Mouse (Mus musculus) right cerebral cortex, postnatal 4 days (tissue): ENCODE data around the gene Spsb4.

Experiments used
- DNase-seq: peaks from one replicate; pipeline ENCODE4 v3.0.0-alpha.2; 2022

Spsb4 gene

GRCm38 (mm10) chr9:97015751-97016150 is 2.9 kb downstream of the Spsb4 start:
- DNase-seq: peak; percentile 59

GRCm38 (mm10) chr9:97013698-97014097 is 4.9 kb downstream of the Spsb4 start:
- DNase-seq: no peak

- DNase-seq: peak; percentile 33
Measured at GRCm38 (mm10) chr9:97013153-97013552, 5.5 kb downstream of the Spsb4 start.

GRCm38 (mm10) chr9:97011454-97012195 is 7.0 kb downstream of the Spsb4 start:
- DNase-seq: peak; percentile 57

GRCm38 (mm10) chr9:97010447-97010846 is 8.2 kb downstream of the Spsb4 start:
- no peak for DNase-seq

- no peak for DNase-seq
Measured at GRCm38 (mm10) chr9:97004726-97005125, 13.9 kb downstream of the Spsb4 start.

- no peak for DNase-seq
Measured at GRCm38 (mm10) chr9:97003173-97003572, 15.5 kb downstream of the Spsb4 start.

- no peak for DNase-seq
Measured at GRCm38 (mm10) chr9:97002654-97003053, 16.0 kb downstream of the Spsb4 start.

GRCm38 (mm10) chr9:97002025-97002424 is 16.6 kb downstream of the Spsb4 start:
- DNase-seq: no peak

- no peak for DNase-seq
Measured at GRCm38 (mm10) chr9:97001458-97001857, 17.2 kb downstream of the Spsb4 start.

GRCm38 (mm10) chr9:96995717-96996116 is 22.9 kb downstream of the Spsb4 start:
- DNase-seq: no peak

- DNase-seq: no peak
Measured at GRCm38 (mm10) chr9:96994733-96995132, 23.9 kb downstream of the Spsb4 start.

- peak; percentile 62 for DNase-seq
Measured at GRCm38 (mm10) chr9:96991118-96991517, 27.5 kb downstream of the Spsb4 start.

GRCm38 (mm10) chr9:96989389-96989990 is 29.2 kb downstream of the Spsb4 start:
- DNase-seq: no peak

- DNase-seq: no peak
Measured at GRCm38 (mm10) chr9:96986797-96987473, 31.7 kb downstream of the Spsb4 start.

- no peak for DNase-seq
Measured at GRCm38 (mm10) chr9:96984034-96984433, 34.6 kb downstream of the Spsb4 start.

- no peak for DNase-seq
Measured at GRCm38 (mm10) chr9:96982940-96983339, 35.7 kb downstream of the Spsb4 start.

GRCm38 (mm10) chr9:96982351-96982750 is 36.3 kb downstream of the Spsb4 start:
- no peak for DNase-seq

GRCm38 (mm10) chr9:96981836-96982235 is 36.8 kb downstream of the Spsb4 start:
- DNase-seq: no peak

GRCm38 (mm10) chr9:96981121-96981520 is 37.5 kb downstream of the Spsb4 start:
- DNase-seq: no peak

GRCm38 (mm10) chr9:96980037-96980997 is 38.3 kb downstream of the Spsb4 start:
- no peak for DNase-seq

- DNase-seq: no peak
Measured at GRCm38 (mm10) chr9:96979417-96980030, 39.1 kb downstream of the Spsb4 start.
